Mouse (Mus musculus): Measurements from ENCODE around the gene Vasn. TPM values are rescaled to one million over a fixed set of nuclear protein-coding genes. Genes with fewer than 3 reads are reported as not detected.

Gene Vasn
- total RNA-seq, 2 experiments from 2014 or later, result 0.67 TPM; not detected in 1

DNA sequence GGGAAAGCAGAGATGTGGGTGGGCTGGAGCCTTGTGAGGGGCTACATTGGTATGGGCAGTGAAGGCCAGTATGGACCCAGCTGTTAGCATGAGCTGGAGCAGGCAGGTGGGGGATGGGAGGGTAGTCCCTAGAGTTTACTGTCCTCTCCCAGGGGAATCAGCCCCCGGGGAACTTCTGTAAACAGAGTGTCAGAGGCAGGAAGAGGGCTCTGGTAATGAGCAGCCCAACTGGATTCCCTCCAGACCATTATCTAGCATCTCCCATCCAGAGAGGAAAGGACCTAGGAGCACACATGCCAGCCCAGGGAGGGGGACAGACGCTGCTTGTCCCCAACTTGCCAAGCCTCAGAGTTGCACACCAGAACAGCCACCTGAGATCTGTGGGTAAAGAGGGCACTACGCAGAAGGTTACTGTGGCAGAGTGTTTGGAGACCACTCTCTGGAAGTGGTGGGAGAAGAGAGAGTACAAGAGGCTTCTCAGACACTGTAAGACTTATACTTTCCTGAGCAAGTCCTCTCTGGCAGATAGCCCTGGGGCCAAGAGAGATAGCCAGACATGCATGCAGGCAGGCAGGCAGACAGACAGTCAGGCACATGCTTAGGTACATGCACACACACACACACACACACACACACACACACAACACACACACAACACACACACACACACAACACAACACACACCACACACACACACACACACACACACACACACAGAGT lies 1.5 kb downstream of the Vasn start:
- ATAC-seq (replicated peaks; ENCODE audit: poor library complexity, severe bottlenecking), result no peak

- no peak for ATAC-seq (replicated peaks; ENCODE audit: poor library complexity, severe bottlenecking)
Observed at GRCm38 (mm10) chr16:4642190-4642589, 2.4 kb downstream of the Vasn start.

GRCm38 (mm10) chr16:4642937-4643336 lies 3.2 kb downstream of the Vasn start:
- ATAC-seq (replicated peaks; ENCODE audit: poor library complexity, severe bottlenecking), result no peak

DNA sequence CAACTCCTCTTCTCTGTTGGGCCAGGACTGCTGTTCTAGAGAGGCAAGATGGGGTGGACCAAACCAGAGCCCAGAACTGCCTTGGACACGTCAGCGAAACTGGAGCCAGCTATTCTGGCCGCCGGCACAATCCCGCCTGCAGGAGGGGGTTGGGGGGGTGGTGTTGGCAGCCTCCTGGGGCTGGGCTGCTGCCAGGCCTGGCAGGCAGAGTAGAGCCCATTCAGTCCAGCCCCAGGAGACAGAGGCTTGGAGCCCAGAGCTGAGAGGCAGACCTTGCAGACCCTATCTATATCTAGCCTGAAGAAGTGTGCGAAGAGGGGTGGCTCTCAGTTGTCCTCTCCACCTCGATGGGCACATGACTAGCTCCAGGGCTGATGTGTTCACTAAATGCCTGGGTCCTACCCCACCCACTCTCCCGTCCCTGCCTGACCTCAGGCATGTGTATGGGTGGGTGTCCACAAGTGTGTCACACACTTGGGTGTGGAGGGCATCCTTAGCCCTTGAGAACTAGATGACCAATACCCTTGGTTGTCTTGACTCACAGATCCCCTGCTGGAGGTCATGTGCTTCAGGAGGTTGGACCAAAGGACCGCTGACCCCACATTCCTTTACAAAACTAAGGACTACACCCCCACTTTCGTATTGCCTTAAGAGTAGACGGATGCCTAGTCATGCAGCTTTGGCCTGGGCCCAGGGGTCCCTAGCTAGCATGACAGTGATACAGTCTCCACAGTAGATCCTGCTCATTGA lies 4.1 kb downstream of the Vasn start:
- ATAC-seq (replicated peaks; ENCODE audit: poor library complexity, severe bottlenecking), result no peak

DNA sequence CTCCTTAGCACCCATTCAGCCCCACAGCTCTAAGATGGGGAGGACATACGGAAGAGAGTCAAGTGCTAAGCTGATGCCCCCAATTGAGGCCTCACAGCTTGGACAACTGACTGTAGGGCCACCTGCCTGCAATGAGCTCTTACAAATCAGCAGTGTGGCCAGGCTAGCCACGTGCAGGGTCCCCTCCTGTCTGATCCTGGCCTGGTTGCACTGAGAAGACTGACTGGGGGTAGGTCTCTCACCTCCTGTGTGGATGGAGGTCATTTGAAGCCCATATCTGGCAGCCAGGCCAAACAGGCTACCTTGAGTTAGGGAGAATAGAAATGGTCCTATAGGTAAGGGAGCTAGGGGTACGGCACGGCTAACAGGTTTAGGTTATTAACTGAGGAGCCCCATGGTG lies 6.1 kb downstream of the Vasn start:
- ATAC-seq (replicated peaks; ENCODE audit: poor library complexity, severe bottlenecking), result no peak

- no peak for ATAC-seq (replicated peaks; ENCODE audit: poor library complexity, severe bottlenecking)
Observed at GRCm38 (mm10) chr16:4646831-4647230, 7.1 kb downstream of the Vasn start.

DNA sequence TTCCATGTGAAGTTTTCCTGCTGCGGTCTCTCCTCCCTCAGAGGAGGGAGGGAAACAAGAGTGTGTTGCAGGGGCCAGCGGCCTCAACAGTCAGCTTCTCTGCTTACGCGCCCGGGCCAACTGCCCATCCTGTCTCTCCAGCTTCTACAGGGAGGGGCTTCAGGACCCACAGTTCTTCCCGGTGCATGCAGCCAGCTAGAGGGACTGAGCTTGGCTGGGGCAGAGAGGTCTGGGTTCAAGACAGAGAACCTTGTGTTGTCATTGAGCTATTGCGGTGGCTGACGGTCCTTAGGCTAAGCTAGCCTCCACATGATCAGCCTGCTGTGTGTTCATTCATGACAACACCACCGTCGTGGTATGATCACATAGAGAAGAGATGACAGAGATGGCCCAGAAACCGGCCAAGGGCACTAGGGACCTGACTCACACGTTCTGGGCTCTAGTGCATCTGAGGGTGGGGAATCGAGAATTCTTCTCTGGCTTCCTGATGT lies 8.0 kb downstream of the Vasn start:
- no peak for ATAC-seq (replicated peaks; ENCODE audit: poor library complexity, severe bottlenecking)

- no peak for ATAC-seq (replicated peaks; ENCODE audit: poor library complexity, severe bottlenecking)
Observed at GRCm38 (mm10) chr16:4648416-4649023, 8.8 kb downstream of the Vasn start.

DNA sequence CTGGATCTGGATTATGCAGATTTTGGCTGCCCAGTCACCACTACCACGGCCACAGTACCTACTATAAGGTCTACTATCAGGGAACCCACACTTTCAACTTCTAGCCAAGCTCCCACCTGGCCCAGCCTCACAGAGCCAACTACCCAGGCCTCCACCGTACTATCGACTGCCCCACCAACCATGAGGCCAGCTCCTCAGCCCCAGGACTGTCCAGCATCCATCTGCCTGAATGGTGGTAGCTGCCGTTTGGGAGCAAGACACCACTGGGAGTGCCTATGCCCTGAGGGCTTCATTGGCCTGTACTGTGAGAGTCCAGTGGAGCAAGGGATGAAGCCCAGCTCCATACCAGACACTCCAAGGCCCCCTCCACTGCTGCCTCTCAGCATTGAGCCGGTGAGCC lies 9.5 kb downstream of the Vasn start:
- no peak for ATAC-seq (replicated peaks; ENCODE audit: poor library complexity, severe bottlenecking)

DNA sequence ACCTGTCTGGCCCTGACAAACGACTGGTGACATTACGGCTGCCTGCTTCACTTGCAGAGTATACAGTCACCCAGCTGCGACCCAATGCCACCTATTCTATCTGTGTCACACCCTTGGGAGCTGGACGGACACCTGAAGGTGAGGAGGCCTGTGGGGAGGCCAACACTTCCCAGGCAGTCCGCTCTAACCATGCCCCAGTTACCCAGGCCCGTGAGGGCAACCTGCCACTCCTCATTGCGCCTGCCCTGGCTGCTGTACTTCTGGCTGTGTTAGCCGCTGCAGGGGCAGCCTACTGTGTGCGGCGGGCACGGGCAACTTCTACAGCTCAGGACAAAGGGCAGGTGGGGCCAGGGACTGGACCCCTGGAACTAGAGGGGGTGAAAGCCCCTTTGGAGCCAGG lies 10.0 kb downstream of the Vasn start:
- no peak for ATAC-seq (replicated peaks; ENCODE audit: poor library complexity, severe bottlenecking)

GRCm38 (mm10) chr16:4650161-4650560 lies 10.4 kb downstream of the Vasn start:
- no peak for ATAC-seq (replicated peaks; ENCODE audit: poor library complexity, severe bottlenecking)

DNA sequence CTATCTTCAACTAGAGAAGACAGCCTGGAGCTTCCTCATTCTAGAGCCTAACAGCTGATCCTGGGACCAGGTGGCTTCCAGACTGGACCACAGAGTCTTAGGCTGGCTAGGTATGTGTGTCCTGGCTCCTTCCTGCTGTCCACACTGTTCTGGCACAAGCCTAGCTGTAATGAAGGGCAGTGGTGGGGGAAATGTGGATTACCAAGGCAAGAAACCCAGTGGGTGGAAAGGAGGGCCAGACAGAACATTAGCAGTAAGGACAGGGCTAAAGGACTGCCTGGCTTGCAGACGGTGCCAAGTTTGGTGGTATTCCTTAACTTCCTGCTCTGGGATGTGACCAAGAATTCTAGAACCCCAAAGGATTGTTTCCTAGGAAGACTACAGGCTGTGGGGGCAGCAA lies 11.3 kb downstream of the Vasn start:
- ATAC-seq (replicated peaks; ENCODE audit: poor library complexity, severe bottlenecking), result no peak

- no peak for ATAC-seq (replicated peaks; ENCODE audit: poor library complexity, severe bottlenecking)
Observed at GRCm38 (mm10) chr16:4651624-4652023, 11.9 kb downstream of the Vasn start.

- ATAC-seq (replicated peaks; ENCODE audit: poor library complexity, severe bottlenecking), result no peak
Observed at GRCm38 (mm10) chr16:4652707-4653416, 13.1 kb downstream of the Vasn start.

DNA sequence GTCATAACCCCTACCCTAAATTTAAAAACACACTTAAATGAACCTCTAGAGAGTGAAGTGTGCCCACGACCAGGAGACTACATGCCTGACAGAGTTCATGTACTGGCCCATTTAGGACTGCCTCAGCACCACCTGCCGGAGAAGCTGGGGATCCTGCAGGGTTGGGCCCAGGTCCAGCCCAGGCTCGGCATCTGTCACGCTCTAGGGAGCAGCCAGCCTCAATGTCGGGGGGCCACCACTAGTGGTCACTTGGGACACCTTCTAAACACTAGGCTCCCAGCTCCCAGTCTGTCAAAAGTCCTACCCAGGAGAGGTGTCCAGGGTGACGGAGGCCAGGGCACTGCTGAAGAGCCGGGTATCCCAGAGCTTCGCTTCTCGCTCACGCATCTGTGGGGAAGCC lies 15.0 kb downstream of the Vasn start:
- ATAC-seq (replicated peaks; ENCODE audit: poor library complexity, severe bottlenecking), result no peak

DNA sequence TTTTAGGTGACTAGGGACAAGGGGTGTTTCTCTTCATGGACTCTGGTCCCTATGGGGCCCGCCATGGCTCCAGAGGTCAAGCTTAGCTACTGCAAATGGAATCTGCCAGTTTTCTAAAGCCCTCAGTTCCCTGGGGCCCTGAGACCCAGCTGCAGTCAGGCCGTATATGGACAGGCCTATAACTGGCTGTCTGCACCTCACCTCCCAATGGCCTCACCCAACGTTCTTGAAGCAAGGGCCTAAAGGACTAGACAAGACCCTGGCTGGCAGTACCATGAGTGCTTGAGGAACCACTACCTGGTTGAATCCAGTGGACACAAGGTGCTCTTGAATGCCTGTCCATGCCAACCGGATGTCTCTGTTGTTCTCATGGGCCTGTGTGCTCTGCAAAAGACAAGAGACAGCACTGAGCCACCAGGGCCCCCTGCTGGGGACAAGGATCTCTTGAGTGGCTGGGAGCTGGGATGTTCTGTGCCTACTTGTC lies 15.6 kb downstream of the Vasn start:
- ATAC-seq (replicated peaks; ENCODE audit: poor library complexity, severe bottlenecking), result no peak

DNA sequence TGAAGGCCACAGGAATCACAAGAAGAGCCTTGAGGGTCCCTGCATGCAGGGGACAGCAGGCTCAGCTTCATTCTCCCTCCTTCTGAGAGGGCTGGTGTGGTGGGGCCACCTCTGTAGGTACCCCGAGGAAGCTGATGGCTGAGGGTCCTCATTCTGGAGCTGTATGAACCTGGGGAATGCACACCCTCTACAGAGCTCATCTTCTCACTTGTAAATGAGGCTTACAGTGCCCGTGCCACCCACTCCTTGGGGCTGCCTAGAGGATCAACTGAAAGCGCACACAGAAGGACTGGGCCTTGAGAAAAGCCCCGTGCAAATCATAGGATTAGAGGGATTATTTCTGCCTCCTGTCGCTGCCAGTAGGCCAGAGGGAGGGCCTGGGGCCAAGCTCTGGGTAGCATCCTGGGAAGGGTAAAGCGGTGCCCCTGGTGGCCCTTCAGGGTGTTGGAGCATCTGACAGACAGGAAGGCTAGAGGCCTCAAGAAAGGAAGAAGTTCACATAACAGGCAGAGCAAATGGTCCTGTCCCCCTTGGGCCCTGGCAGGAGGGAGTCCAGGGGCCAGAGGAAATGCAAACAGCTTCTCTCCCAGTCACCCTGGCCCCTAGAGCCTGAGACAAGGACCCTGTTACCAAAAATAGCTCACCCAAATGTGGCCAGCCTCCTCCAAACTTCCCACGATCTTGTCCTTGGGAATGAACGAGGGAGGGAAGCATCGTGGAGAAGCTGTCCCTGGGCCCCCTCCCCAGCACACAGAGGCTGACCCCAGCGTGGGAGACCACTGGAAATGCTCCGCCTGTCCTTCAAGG lies 16.2 kb downstream of the Vasn start:
- ATAC-seq (replicated peaks; ENCODE audit: poor library complexity, severe bottlenecking), result no peak

GRCm38 (mm10) chr16:4656571-4657081 lies 16.9 kb downstream of the Vasn start:
- no peak for ATAC-seq (replicated peaks; ENCODE audit: poor library complexity, severe bottlenecking)

DNA sequence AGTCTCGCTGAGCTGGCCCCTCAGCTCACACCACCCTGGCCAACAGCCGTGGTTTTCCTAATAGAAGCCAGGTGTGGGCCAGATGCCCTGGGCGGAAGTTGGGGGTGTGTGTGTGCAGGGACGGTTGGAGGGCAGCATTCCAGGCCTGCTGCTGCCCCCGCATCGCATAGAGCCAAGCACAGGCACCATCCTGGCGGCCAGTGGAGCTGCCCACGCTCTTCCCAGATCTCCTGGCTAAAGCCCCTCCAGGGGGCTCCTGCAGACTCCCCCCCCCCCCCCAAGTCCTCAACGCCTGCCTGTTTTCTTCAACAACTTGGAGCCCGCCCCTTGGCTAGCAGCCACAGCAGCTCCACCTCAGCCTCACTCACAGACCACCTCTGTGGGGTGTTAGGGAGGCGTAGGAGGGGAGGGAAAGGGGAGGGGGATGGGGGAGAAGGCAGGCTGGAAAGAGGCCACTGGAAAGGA lies 19.1 kb downstream of the Vasn start:
- 0 out of 2 replicates have a peak, but pooled peaks have one; percentile 26 for ATAC-seq (replicated peaks; ENCODE audit: poor library complexity, severe bottlenecking)

Data from granulocyte monocyte progenitor cell, adult 5-6 weeks (primary cell).